Mouse (Mus musculus) heart, postnatal 14 days (tissue): ENCODE measurements around the gene Htra1. TPM values are rescaled to one million over a fixed set of nuclear protein-coding genes. Genes with fewer than 3 reads are reported as not detected.

Source experiments
- DNase-seq, 2 experiments: peaks; one replicate each; pipeline ENCODE4 v3.0.0; 2021 to 2022
- intact Hi-C: fragments of 180-260 bp; cut with DNase I; formaldehyde crosslinking; loops from one replicate; pipeline ENCODE4 v1.15.1; 2025
- total RNA-seq, 2 experiments: library from RNA; stranded (reverse); gene quantifications; 2 replicates each; pipeline ENCODE4 v1.2.3; 2021

The Htra1 gene
- total RNA-seq, 2 experiments from 2014 or later = 151 to 162 TPM

GRCm38 (mm10) chr7:130961429-130961828 is 25.5 kb downstream of the Htra1 start:
- intact Hi-C loops = no loop called here
- no peak for DNase-seq

GRCm38 (mm10) chr7:130964686-130965085 is 28.8 kb downstream of the Htra1 start:
- intact Hi-C loops = loop anchor here (2.0 kb wide), 1 partner anchor 28 kb away; the partner anchor contains the start of gene Htra1
- peak; percentile 79 to 90 for DNase-seq

GRCm38 (mm10) chr7:130965396-130965795 is 29.5 kb downstream of the Htra1 start:
- intact Hi-C loops = loop anchor here (2.0 kb wide), 1 partner anchor 29 kb away; the partner anchor contains the start of gene Htra1

GRCm38 (mm10) chr7:130965909-130966365 is 30.0 kb downstream of the Htra1 start:
- DNase-seq = peak; percentile 59 to 73
- intact Hi-C loops = loop anchor here (2.0 kb wide), 1 partner anchor 29 kb away; the partner anchor contains the start of gene Htra1

More at GRCm38 (mm10) chr7:130965396-130965795, 29.5 kb downstream of the Htra1 start:
- DNase-seq = no peak

GRCm38 (mm10) chr7:130966451-130966850 is 30.5 kb downstream of the Htra1 start:
- no peak for DNase-seq
- intact Hi-C loops = no loop called here

- no peak for DNase-seq
- intact Hi-C loops = no loop called here
Observed at GRCm38 (mm10) chr7:130966876-130967275, 31.0 kb downstream of the Htra1 start.

GRCm38 (mm10) chr7:130967901-130968300 is 32.0 kb downstream of the Htra1 start:
- intact Hi-C loops = no loop called here
- no peak for DNase-seq

- intact Hi-C loops = no loop called here
- DNase-seq = peak; percentile 61 to 69
Observed at GRCm38 (mm10) chr7:130968537-130968936, 32.6 kb downstream of the Htra1 start.

DNA sequence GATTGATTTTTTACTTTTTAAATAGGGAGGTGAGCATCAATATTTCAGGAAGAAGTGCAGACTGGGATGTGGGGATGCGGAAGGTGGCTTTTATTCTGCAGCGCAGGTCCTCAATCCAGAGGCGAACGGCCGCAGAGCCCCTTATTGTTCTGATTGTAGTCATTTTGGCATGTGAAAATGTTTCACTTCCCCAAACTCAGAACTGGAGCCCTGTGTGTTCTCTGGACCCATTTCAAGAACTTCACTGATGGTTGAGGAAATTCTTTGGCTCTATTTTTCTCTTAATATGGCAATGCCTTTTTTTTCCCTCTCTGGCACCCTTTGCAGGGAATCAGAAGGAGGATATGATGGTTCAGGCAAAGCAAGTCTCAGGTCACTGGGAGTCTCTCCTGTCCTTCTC is 33.2 kb downstream of the Htra1 start:
- no peak for DNase-seq

GRCm38 (mm10) chr7:130969507-130969906 is 33.6 kb downstream of the Htra1 start:
- DNase-seq = no peak

More for the DNA sequence above, 33.2 kb downstream of the Htra1 start:
- intact Hi-C loops = no loop called here

DNA sequence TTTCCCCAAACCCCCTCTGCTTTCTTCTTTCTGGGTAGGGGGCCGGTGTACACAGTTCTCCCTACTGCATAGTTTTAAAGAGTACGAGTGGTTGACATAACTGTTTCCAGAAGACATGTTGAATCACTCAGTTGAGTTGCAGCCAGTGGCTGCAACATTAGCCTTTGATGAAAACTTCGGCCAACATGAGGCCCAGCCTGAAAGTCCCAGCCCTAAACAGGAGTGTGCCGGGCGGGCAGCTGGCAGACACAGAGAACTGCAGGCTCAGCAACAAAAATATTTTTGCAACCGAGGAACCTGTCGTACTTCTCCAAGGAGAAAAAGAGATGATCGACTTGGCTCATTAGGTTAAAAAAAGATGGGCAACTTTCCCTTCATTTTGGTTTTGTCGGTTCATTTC is 36.9 kb downstream of the Htra1 start:
- intact Hi-C loops = no loop called here
- no peak for DNase-seq

More at GRCm38 (mm10) chr7:130969507-130969906, 33.6 kb downstream of the Htra1 start:
- intact Hi-C loops = no loop called here

DNA sequence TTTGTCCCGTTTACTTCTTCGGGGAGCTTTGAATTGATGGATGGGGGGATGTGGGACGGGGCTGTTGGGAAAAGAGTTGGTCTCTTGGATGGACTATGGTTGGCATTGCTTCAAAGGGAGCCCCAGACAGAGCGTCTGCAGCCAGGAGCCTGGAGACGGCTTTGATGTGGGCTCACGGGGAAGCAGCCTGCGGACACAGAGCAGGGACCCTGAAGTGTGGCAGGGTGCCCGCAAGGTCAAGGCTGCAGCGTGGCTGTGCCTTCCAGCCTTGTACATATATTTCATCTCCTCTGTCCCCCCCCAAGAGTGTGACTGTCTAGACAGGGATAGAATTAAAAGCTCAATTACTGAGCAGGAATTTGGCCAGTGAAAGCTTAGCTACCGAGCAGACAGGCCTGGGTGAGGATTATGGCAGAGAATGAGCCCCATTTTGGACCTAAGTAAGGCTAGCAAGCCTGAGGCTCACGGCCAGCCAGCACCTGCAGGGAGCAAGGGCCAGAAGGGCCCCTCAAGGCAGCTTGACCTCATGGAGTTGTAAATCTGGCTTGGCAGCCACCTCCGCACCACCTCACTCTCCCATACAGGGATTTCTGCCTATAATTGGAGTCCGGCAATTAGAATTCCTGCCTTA is 40.5 kb downstream of the Htra1 start:
- no peak for DNase-seq
- intact Hi-C loops = no loop called here

DNA sequence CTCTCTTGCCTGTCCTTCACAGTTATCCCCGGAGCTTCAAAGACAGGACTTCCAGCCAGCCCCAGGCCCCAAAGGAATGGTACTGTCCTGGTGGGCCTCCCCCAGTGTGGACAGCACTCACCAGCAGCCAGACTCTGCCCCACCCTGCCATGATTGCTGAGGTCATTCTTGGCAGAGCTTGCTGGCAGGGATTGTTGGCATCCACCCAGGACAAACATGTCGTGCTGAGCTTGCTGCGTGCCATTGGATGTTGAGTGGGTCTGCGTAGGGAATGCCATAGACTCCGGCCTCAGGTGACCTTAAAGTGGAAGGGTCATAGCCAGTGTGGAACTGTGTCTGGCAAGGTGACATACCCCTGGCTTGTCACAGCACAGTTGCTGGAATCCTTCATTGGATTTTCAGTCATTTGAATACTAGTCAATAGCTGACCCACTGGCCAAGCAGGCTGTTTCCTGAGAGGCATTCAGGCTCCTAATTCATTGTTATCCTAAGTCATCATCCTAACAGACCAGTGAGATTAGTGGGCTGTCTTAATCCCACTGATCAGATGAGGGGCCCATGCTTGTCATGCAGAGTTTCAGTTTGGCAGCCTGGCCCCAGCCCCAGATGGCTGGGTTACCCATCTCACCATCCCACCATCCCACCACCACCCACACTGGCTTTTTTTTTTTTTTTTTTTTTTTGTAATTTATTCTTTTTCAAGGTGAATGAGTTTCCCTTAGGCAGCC is 42.0 kb downstream of the Htra1 start:
- DNase-seq = peak; percentile 87 to 95
- intact Hi-C loops = no loop called here

- intact Hi-C loops = no loop called here
- no peak for DNase-seq
Observed at GRCm38 (mm10) chr7:130978545-130978944, 42.6 kb downstream of the Htra1 start.

DNA sequence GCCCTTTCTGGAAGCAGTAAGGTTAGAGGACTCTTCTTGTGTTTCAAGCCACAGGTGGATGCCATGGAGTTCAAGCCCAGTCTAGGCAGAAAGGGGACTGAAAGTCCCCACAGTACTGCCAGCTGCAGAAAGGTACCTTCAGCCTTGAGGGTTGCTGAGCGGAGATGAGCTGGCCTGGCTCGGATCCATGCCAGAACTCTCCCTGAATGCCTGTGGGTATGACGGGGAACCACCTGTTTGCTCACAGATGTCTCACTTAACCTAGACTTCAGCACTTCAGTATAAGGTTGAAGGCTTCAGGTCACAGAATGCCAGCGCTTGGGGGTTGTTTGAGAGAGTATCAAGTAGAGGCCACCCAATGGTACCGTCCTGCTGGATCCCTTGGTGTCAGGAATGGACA is 44.2 kb downstream of the Htra1 start:
- no peak for DNase-seq
- intact Hi-C loops = no loop called here

DNA sequence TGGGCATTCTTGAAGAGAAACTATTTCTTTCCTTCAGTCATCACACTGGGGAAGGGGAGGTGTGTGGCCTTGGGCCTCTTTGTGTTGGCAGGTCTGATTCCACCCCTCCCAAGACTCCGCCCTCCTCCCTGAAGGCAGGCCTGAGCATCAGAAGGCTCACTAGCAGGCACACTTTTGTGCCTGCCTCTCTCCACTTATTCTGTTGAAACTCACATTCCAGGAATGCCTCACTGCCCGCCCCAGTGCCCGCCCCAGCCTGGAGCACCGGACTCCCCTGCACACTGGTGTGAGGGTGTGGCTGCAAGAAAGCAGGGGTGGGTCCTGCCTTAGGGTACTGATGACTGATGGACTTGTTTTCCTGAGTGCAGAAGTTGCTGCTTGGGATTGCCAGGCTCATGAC is 46.5 kb downstream of the Htra1 start:
- intact Hi-C loops = no loop called here
- no peak for DNase-seq

GRCm38 (mm10) chr7:130982881-130983280 is 47.0 kb downstream of the Htra1 start:
- intact Hi-C loops = no loop called here
- no peak for DNase-seq

GRCm38 (mm10) chr7:130984294-130984693 is 48.4 kb downstream of the Htra1 start:
- intact Hi-C loops = no loop called here

GRCm38 (mm10) chr7:130985193-130985592 is 49.3 kb downstream of the Htra1 start:
- intact Hi-C loops = no loop called here
- no peak for DNase-seq

More at GRCm38 (mm10) chr7:130984294-130984693, 48.4 kb downstream of the Htra1 start:
- DNase-seq = no peak

GRCm38 (mm10) chr7:130985716-130986115 is 49.8 kb downstream of the Htra1 start:
- intact Hi-C loops = no loop called here
- no peak for DNase-seq

DNA sequence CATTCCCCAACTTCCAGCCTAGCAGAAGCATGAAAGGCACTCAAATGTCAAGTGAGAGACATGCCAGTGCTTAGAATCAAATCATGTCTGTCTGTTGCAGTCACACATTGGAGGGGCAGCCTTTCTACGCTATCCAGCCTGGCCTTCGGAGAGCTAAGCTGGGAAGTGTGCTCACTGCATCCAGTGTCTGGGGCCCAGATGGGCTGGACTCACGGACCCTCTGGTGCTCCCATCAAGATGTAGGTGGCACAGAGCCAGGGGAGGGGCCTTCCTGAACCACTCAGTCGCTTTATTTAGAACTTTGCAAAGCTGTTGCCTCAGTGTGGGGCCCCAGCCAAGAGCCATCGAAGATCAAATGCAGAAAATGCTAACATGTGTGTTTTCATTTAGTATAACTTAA is 52.2 kb downstream of the Htra1 start:
- intact Hi-C loops = no loop called here
- DNase-seq = peak; percentile 54

DNA sequence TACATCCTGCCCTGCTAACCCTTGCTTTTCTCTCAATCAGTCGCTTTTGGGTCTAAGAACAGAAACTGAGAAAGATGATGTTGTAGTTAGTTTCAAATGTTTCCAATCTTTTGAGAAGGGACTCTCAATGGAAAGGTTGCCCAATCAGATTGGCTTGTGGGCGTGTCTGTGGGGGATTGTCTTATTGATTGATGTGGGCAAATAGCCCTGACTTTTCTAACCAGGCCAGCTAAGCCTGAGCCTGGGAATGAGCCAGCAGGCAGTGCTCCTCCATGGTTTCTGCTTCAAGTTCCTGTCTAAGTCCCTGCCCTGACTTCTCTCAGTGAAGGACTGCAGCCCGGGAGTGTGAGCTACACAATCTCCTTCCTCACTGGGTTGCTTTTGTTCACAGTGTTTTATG is 53.5 kb downstream of the Htra1 start:
- no peak for DNase-seq
- intact Hi-C loops = no loop called here
